ENCODE assay signal across 10 mouse cellular contexts in genomic region chr5:138086842-138087241, GRCm38 (mm10). TPM values are rescaled to one million over a fixed set of nuclear protein-coding genes. Genes with fewer than 3 reads are reported as not detected.
DNase-seq lines count a peak whose midpoint lies in the region; ATAC-seq lines count a peak whose summit lies in the region.
"Had no signal": no experiment of that assay in that cellular context is flagged by ENCODE, and none has a peak within 500 bp of the region (broad histone marks: within the 10 kb centered on the region; RNA-seq: fewer than 3 reads in every experiment).

No protein-coding gene starts in this region.

- H3K4me2 ChIP-seq in heart, embryonic 14.5 days (ENCODE audit: low read length), result peak overlapping the region; percentile 92; the same call in 1 of the 2 replicates
- peak overlapping the region; percentile 15; the same call in 1 of the 2 replicates for H3K4me2 ChIP-seq in forebrain, embryonic 11.5 days (ENCODE audit: low read depth, low read length, severe bottlenecking)
- H3K4me2 ChIP-seq in intestine, embryonic 16.5 days (ENCODE audit: low read depth, low read length), result peak overlapping the region; percentile 35; the same call in 1 of the 2 replicates
- H3K4me2 ChIP-seq in midbrain, embryonic 15.5 days, result peak overlapping the region; percentile 77

- peaks cover 22% of the 10 kb centered on the region for H3K36me3 ChIP-seq in heart, embryonic 14.5 days (ENCODE audit: control insufficient read depth, insufficient read depth, low read length)
- H3K36me3 ChIP-seq in forebrain, embryonic 11.5 days (ENCODE audit: control insufficient read depth, insufficient read depth, low read length), result no peaks in the 10 kb centered on the region; the same call in 1 of the 2 replicates
- H3K36me3 ChIP-seq in intestine, embryonic 16.5 days (ENCODE audit: control insufficient read depth, insufficient read depth, low read length), result no peaks in the 10 kb centered on the region; the same call in 1 of the 2 replicates
- 0 out of 2 replicates have a peak, but pooled peaks cover 12% of the 10 kb centered on the region for H3K36me3 ChIP-seq in midbrain, embryonic 15.5 days (replicated peaks)

- peaks cover 0 to 14% of the 10 kb centered on the region in 2 experiments; a peak in 2 of 4 replicates for H3K4me1 ChIP-seq in heart, embryonic 14.5 days (ENCODE audit: control insufficient read depth in 2 of 2, insufficient read depth in 2 of 2, low read length in 2 of 2)
- peaks cover 4% of the 10 kb centered on the region; the same call in 1 of the 2 replicates for H3K4me1 ChIP-seq in forebrain, embryonic 11.5 days (replicated peaks; ENCODE audit: control insufficient read depth, insufficient read depth, low read length)
- H3K4me1 ChIP-seq in intestine, embryonic 16.5 days (ENCODE audit: control insufficient read depth, insufficient read depth, low read length), result peaks cover 9% of the 10 kb centered on the region; the same call in 1 of the 2 replicates
- peaks cover 37% of the 10 kb centered on the region for H3K4me1 ChIP-seq in midbrain, embryonic 15.5 days

- H3K9me3 ChIP-seq in heart, embryonic 14.5 days (ENCODE audit: control insufficient read depth, low read length), result no peaks in the 10 kb centered on the region
- H3K9me3 ChIP-seq in forebrain, embryonic 11.5 days (ENCODE audit: control insufficient read depth, low read length), result no peaks in the 10 kb centered on the region
- H3K9me3 ChIP-seq in intestine, embryonic 16.5 days (ENCODE audit: control insufficient read depth, low read length), result no peaks in the 10 kb centered on the region
- H3K9me3 ChIP-seq in midbrain, embryonic 15.5 days, result no peaks in the 10 kb centered on the region

- 84% methylated on average over 3 of the region's 3 CpGs for WGBS in heart, embryonic 14.5 days
- WGBS in forebrain, embryonic 11.5 days, result 91% methylated on average over 3 of the region's 3 CpGs
- 69% methylated on average over 3 of the region's 3 CpGs for WGBS in intestine, embryonic 16.5 days
- WGBS in midbrain, embryonic 15.5 days, result 70% methylated on average over 3 of the region's 3 CpGs

- H3K27ac ChIP-seq in heart, embryonic 14.5 days (replicated peaks in 1 of 2; ENCODE audit: control insufficient read depth in 1 of 2, insufficient read depth in 1 of 2, low read depth in 2 of 2, low read length in 2 of 2), result no peak overlapping the region
- no peak overlapping the region for H3K27ac ChIP-seq in forebrain, embryonic 11.5 days (ENCODE audit: low read depth, low read length)
- H3K27ac ChIP-seq in intestine, embryonic 16.5 days (ENCODE audit: low read length), result no peak overlapping the region
- no peak overlapping the region for H3K27ac ChIP-seq in midbrain, embryonic 15.5 days

- peak overlapping the region; percentile 98; the same call in 1 of the 2 replicates for H3K9ac ChIP-seq in heart, embryonic 14.5 days (ENCODE audit: low read length)
- H3K9ac ChIP-seq in forebrain, embryonic 11.5 days (ENCODE audit: low read length), result no peak overlapping the region; the same call in 1 of the 2 replicates
- no peak overlapping the region for H3K9ac ChIP-seq in intestine, embryonic 16.5 days (ENCODE audit: low read depth, low read length)
- peak overlapping the region; percentile 100 for H3K9ac ChIP-seq in midbrain, embryonic 15.5 days

- no peaks in the 10 kb centered on the region for H3K27me3 ChIP-seq in heart, embryonic 14.5 days (ENCODE audit: control insufficient read depth, insufficient read depth, low read length)
- no peaks in the 10 kb centered on the region for H3K27me3 ChIP-seq in forebrain, embryonic 11.5 days (ENCODE audit: control insufficient read depth, insufficient read depth, low read length)
- no peaks in the 10 kb centered on the region for H3K27me3 ChIP-seq in intestine, embryonic 16.5 days (replicated peaks; ENCODE audit: control insufficient read depth, insufficient read depth, low read length)
- no peaks in the 10 kb centered on the region for H3K27me3 ChIP-seq in midbrain, embryonic 15.5 days (replicated peaks)

- no peak for ATAC-seq in heart, embryonic 14.5 days (ENCODE audit: insufficient number of reproducible peaks, insufficient read depth, low FRiP score, low read depth)
- no peak for ATAC-seq in forebrain, embryonic 11.5 days (replicated peaks; ENCODE audit: low FRiP score)
- ATAC-seq in intestine, embryonic 16.5 days, result no peak
- ATAC-seq in midbrain, embryonic 15.5 days (replicated peaks), result no peak
- ATAC-seq in granulocyte monocyte progenitor cell, adult 5-6 weeks (replicated peaks; ENCODE audit: poor library complexity, severe bottlenecking), result no peak

- no peak for DNase-seq in heart, postnatal 36 days
- DNase-seq in forebrain, embryonic 11.5 days (ENCODE audit: low spot score), result no peak
- no peak for DNase-seq in left cerebral cortex, adult 9 months (ENCODE audit: low spot score in 2 of 2)
- DNase-seq in urinary bladder, postnatal 36 days (ENCODE audit: low spot score in 2 of 2), result no peak
- DNase-seq: lung, adult 18-20 months; spleen, adult 18-20 months had no signal

- no peak overlapping the region for H3K4me3 ChIP-seq in heart, embryonic 14.5 days (ENCODE audit: control insufficient read depth in 1 of 2, insufficient read depth in 1 of 2, low read depth in 1 of 2, low read length in 2 of 2)
- H3K4me3 ChIP-seq in forebrain, embryonic 11.5 days (ENCODE audit: low read depth, low read length), result no peak overlapping the region
- H3K4me3 ChIP-seq in intestine, embryonic 16.5 days (ENCODE audit: low read length), result no peak overlapping the region
- peak overlapping the region; percentile 98; the same call in 1 of the 2 replicates for H3K4me3 ChIP-seq in midbrain, embryonic 15.5 days

- intact Hi-C loops in heart, postnatal 36 days (cut with DNase I), result no loop called here

RNA-seq across cellular contexts. Expression of gene Zkscan1, which starts 2.0 kb away (rescaled TPM):
- polyA plus RNA-seq in heart, embryonic 14.5 days (2014; fragmentation: Nextera tagmentation; extraction: Ambion mirVana), result 13.3 and 13.8 TPM in 2 replicates
- total RNA-seq in heart, postnatal 36 days (2021), result 10 to 100 TPM; 14.1 to 15.1 TPM
- polyA plus RNA-seq in forebrain, embryonic 11.5 days (2014; fragmentation: Nextera tagmentation; extraction: Ambion mirVana), result 34.0 and 34.2 TPM in 2 replicates
- 11.1 and 12.3 TPM in 2 replicates for polyA plus RNA-seq in intestine, embryonic 16.5 days (2015; fragmentation: Nextera tagmentation; extraction: Ambion mirVana)
- polyA plus RNA-seq in midbrain, embryonic 15.5 days (2015; fragmentation: Nextera tagmentation; extraction: Ambion mirVana), result 24.5 and 25.8 TPM in 2 replicates
- total RNA-seq in granulocyte monocyte progenitor cell, adult 5-6 weeks (2014; fragmentation: Nextera tagmentation), result 21.5 and 26.8 TPM in 2 replicates
- total RNA-seq in granulocyte monocyte progenitor cell, adult 5-6 weeks (2017), result 19.2 and 25.8 TPM in 2 replicates

RNA-seq across cellular contexts. Expression of gene Zscan21, which starts 29.9 kb away (rescaled TPM):
- 40.0 and 40.4 TPM in 2 replicates for polyA plus RNA-seq in heart, embryonic 14.5 days (2014; fragmentation: Nextera tagmentation; extraction: Ambion mirVana)
- 10 to 100 TPM; 10.7 to 13.6 TPM for total RNA-seq in heart, postnatal 36 days (2021)
- 106 and 112 TPM in 2 replicates for polyA plus RNA-seq in forebrain, embryonic 11.5 days (2014; fragmentation: Nextera tagmentation; extraction: Ambion mirVana)
- polyA plus RNA-seq in intestine, embryonic 16.5 days (2015; fragmentation: Nextera tagmentation; extraction: Ambion mirVana), result 40.8 and 44.2 TPM in 2 replicates
- 104 and 111 TPM in 2 replicates for polyA plus RNA-seq in midbrain, embryonic 15.5 days (2015; fragmentation: Nextera tagmentation; extraction: Ambion mirVana)
- 10.9 and 16.6 TPM in 2 replicates for total RNA-seq in granulocyte monocyte progenitor cell, adult 5-6 weeks (2014; fragmentation: Nextera tagmentation)
- 10.9 and 14.8 TPM in 2 replicates for total RNA-seq in granulocyte monocyte progenitor cell, adult 5-6 weeks (2017)

RNA-seq across cellular contexts. Expression of gene Smok3c, which starts 33.8 kb away (rescaled TPM):
- polyA plus RNA-seq in heart, embryonic 14.5 days (2014; fragmentation: Nextera tagmentation; extraction: Ambion mirVana), result not detected in 2 replicates
- total RNA-seq in heart, postnatal 36 days (2021), result not detected
- not detected in 2 replicates for polyA plus RNA-seq in forebrain, embryonic 11.5 days (2014; fragmentation: Nextera tagmentation; extraction: Ambion mirVana)
- polyA plus RNA-seq in intestine, embryonic 16.5 days (2015; fragmentation: Nextera tagmentation; extraction: Ambion mirVana), result not detected in 2 replicates
- not detected in 2 replicates for polyA plus RNA-seq in midbrain, embryonic 15.5 days (2015; fragmentation: Nextera tagmentation; extraction: Ambion mirVana)
- total RNA-seq in granulocyte monocyte progenitor cell, adult 5-6 weeks (2014; fragmentation: Nextera tagmentation), result not detected in 2 replicates
- not detected in 2 replicates for total RNA-seq in granulocyte monocyte progenitor cell, adult 5-6 weeks (2017)

Comparison
In these comparisons a context has a peak if more than half of its experiments do, and no peak if none do; other contexts are left out.
1. H3K4me2 ChIP-seq: peak in every context shown above with its lines; median percentile 92 in heart, embryonic 14.5 days; 77 in midbrain, embryonic 15.5 days; 35 in intestine, embryonic 16.5 days; 15 in forebrain, embryonic 11.5 days.
2. H3K9ac ChIP-seq: peak in heart, embryonic 14.5 days (single experiment) and midbrain, embryonic 15.5 days (single experiment); none in forebrain, embryonic 11.5 days (single experiment) and intestine, embryonic 16.5 days (single experiment).